Mouse (Mus musculus): ENCODE results near the gene Nbdy.
A peak's percentile ranks its signal among the peaks of the same experiment; 100 is the strongest.

Nbdy gene

DNA sequence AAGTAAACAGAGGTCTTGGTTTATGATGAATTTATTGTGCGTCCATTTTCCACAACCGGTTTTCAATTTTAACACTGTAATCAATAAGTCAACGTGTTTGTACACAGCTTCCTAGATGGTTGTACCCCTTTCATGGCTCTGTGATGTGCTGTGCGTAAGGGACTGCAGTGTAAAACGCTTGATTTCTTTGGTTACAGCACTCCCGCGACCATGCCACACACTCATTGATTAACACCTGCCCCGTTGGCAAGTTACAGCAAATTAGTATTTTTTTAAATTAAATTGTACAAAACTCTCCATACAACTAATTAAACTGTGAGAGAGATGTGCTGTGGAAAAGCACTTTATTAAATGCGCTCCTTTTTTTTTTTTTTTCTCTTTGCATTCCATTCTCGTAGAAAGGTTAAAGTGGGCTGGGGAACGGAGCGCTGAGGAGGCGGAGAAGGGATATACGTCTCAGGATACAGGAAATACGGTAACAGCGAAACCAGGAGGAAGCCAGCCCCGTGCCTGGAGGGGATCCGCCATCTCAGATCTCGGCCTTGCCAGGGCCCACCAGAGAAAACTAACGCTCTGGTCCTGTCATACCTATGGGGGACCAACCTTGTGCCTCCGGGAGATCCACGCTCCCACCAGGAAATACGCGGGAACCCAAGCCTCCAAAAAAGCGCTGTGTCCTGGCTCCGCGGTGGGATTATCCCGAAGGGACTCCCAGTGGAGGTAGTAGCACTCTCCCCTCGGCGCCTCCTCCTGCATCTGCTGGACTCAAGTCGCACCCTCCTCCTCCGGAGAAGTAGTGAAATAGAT lies at the start of gene Nbdy:
Gene Nbdy, plus strand, starts transcription at position 481 of the 807 bp plus-strand sequence.
- DNase-seq (ENCODE audit: low read depth, low spot score), result peak; percentile 68

DNA sequence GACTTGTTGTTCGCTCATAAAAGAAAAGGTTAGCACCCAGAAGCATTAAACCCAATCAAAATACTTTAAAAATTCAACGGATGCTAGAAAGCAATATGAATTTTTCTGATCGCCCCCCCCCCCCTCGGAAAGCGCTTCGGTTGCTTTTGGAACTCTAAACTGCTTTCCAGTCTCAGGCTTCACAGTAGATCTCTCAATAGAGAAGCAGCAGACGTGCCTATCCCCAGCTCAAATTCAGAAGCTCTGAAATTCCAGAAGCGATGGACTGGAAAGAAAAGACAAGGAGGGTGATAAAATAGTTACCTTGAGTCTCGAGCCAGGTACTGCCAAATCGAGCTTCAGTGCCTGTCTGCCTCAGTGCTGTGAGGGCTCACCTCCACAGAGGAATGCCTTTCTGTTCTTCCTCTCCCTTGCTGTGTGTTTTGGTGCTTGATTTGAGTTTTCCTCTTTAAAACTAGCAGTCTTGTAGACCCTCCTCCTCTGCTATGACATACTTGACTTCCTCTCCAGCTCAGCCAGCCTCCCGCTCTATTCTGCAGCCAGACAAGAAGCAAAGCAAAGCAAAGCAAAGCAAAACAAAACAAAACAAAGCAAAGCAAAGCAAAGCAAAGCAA lies 27.5 kb upstream of the Nbdy start, which contains the start of gene Kctd12b:
Gene Kctd12b, minus strand, starts transcription at position 610 of the 614 bp plus-strand sequence.
- DNase-seq (ENCODE audit: low read depth, low spot score), result no peak

DNA sequence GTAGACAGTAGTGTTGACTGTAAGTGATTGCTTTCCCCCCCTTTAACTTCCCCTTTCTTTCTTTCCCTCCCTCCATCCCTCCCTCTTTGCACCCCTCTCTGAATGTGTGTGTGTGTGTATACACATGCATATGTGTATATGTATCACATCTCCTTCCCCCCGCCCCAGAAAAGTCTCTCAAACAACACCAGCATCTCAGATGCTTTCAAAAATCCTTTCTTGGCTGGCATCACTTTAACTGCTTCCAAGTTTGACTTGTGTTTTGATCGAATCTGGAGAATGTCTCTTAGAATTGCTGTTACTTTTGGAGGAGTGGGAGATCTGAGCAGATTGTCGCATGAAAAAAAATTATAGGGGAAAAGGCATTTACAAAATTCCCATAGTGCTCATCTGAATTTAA lies 22.9 kb upstream of the Nbdy start:
- DNase-seq (ENCODE audit: low read depth, low spot score), result no peak

DNA sequence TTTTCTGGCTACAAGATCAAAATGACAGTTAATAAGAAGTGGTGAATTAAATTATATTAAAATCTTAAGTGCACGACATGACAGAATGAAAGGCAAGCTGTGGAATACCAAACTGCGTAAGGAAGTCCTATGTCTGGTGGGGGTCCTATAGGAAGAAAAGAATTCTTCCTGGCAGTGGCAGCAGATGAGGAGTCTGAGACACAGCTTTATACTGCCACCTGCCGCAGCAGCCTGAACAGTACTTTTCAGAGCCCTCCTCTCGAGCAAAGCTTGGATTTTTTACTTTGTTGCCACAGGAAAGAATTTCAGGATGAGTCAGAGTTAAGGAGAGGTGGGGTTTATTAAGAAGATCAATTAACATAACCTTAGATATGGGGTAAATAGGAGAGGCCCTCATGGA lies 15.7 kb upstream of the Nbdy start:
- DNase-seq (ENCODE audit: low read depth, low spot score), result peak; percentile 7

- DNase-seq (ENCODE audit: low read depth, low spot score), result no peak
Observed at GRCm38 (mm10) chrX:153716716-153717115, 6.7 kb upstream of the Nbdy start.

DNA sequence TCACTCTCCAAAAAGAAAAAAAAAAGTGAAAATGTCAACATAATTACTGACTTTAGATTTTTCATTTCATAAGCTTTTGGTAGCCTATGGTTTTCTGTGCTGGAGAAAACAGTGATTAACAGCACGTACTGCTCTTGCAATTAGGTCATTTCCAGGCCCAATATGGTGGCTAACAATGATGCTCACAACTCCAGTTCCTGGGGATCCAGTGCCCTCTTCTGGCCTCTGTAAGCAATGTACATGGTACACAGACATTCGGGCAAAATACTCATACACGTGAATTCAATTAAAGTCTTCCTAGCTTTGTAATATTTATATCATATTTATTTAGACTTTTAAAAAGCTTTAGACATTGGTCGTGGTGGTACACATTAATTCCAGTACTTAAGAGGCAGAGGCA lies 3.8 kb upstream of the Nbdy start:
- DNase-seq (ENCODE audit: low read depth, low spot score), result peak; percentile 60

- peak; percentile 65 for DNase-seq (ENCODE audit: low read depth, low spot score)
Observed at GRCm38 (mm10) chrX:153724400-153724799, 1.0 kb downstream of the Nbdy start.

DNA sequence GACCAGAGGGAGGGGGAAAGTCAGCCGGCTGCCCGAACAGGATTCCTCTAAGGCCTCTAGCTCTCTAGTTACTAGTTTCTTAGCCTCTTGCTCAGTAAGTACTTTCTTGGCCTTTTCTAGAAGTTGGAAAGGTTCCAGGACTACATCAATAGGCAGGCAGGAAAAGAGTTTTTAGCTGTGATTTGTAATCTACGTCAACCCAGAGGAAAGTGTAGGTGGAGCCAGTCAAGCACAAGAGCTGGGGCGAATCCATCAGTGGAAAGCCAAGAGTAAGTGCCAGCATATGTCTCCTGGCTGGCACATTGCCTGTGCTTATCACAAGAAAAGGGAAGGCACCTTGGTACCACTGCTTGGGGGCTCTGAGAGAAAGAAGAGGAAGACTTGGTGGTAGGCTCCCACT lies 12.3 kb downstream of the Nbdy start:
- no peak for DNase-seq (ENCODE audit: low read depth, low spot score)

DNA sequence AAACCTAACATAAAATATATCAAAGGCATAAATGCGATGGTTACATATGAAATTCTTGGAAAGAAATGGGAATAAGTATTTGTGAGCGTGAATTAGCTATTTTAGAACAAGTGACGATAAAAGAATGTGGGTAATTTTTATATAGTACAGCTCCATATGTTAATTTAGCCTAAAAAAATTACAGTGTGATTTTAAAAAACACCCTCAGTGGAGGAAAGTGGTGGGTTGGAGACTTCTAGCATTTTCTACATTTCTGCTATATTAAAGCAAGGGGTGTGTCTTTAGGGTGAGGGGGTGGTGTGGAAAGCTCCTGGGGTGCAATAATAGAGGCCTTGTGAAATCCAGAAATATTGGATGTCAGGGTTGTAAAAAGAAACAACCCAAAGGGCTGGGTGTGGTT lies 19.1 kb downstream of the Nbdy start:
- DNase-seq (ENCODE audit: low read depth, low spot score), result no peak

DNA sequence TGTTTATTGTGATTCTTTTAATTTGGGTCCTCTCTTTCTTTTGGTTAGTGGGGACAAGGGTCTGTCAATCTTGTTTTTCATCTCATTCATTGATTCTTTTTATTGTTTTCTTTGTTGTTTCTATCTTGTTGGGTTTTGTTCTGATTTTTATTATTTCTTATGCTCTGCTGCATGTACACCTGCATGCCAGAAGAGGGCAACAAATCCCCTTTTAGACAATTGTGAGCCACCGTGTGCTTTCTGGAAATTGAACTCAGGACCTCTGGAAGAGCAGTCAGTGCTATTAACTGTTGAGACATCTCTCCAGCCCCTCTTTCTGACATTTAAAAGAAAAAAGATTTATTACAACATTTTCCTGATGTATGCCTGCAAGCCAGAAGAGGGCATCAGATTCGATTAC lies 25.8 kb downstream of the Nbdy start:
- DNase-seq (ENCODE audit: low read depth, low spot score), result peak; percentile 3

Data from ES-CJ7 (cell line).